Mouse (Mus musculus) midbrain, embryonic 10.5 days (tissue): ENCODE data around the gene Gmppa. TPM values are rescaled to one million over a fixed set of nuclear protein-coding genes. Genes with fewer than 3 reads are reported as not detected.

ENCODE experiments used
- DNase-seq: peaks from one replicate; pipeline ENCODE4 v3.0.0-alpha.2; 2017; ENCODE audit warnings: low spot score
- H3K27ac ChIP-seq: fragments of 300-500 bp; sonication (generic); replicated peaks from 2 replicates; pipeline ENCODE4 v1.5.1; 2016; ENCODE audit warnings: mild to moderate bottlenecking
- H3K27me3 ChIP-seq: fragments of 300-500 bp; sonication (generic); 2 replicates; pipeline ENCODE4 v1.6.1; 2016; ENCODE audit warnings: low read depth, mild to moderate bottlenecking; ENCODE audit not compliant: poor library complexity, severe bottlenecking
- H3K36me3 ChIP-seq: fragments of 300-500 bp; sonication (generic); 2 replicates; pipeline ENCODE4 v1.6.1; 2016; ENCODE audit warnings: mild to moderate bottlenecking, moderate library complexity
- H3K4me1 ChIP-seq: fragments of 300-500 bp; sonication (generic); 2 replicates; pipeline ENCODE4 v1.6.1; 2016
- H3K4me3 ChIP-seq: fragments of 300-500 bp; sonication (generic); 2 replicates; pipeline ENCODE4 v1.5.1; 2016; ENCODE audit warnings: mild to moderate bottlenecking, moderate library complexity
- H3K9me3 ChIP-seq: fragments of 300-500 bp; sonication (generic); replicated peaks from 2 replicates; pipeline ENCODE4 v1.6.1; 2016; ENCODE audit warnings: mild to moderate bottlenecking
- WGBS: fragments of 180-500 bp; shearing (Covaris S2); methylation state at CpG from one replicate; pipeline ENCODE4 v1.1.7; 2016; 5-methylcytosine and 5-hydroxymethylcytosine counted together
- polyA plus RNA-seq: library from polyadenylated mRNA; unstranded; fragments of >200 nt; fragmentation: Nextera tagmentation; extraction: Ambion mirVana; gene quantifications from 2 replicates; pipeline ENCODE4 v1.2.1, GENCODE M21; 2016

Gene Gmppa
- polyA plus RNA-seq, 1 experiment from 2014 or later, result 70.2 TPM

GRCm38 (mm10) chr1:75487040-75487404 is 51.3 kb downstream of the Gmppa start:
- DNase-seq, result peak; percentile 21
- H3K4me1 ChIP-seq, result peaks cover 29% of the 10 kb centered on the region
- peaks cover 100% of the 10 kb centered on the region for H3K27me3 ChIP-seq
- H3K36me3 ChIP-seq, result peaks cover 44% of the 10 kb centered on the region
- no peak overlapping the region for H3K27ac ChIP-seq
- 0% methylated on average over 13 of the region's 13 CpGs for WGBS
- H3K4me3 ChIP-seq, result peak overlapping the region; percentile 63
- H3K9me3 ChIP-seq, result no peaks in the 10 kb centered on the region

- peaks cover 100% of the 10 kb centered on the region for H3K27me3 ChIP-seq
- H3K36me3 ChIP-seq, result peaks cover 46% of the 10 kb centered on the region
- whole genome bisulfite sequencing, result under 1% methylated on average over 62 of the region's 62 CpGs
Observed at GRCm38 (mm10) chr1:75487405-75488161, 51.9 kb downstream of the Gmppa start.

GRCm38 (mm10) chr1:75490785-75491551 is 55.2 kb downstream of the Gmppa start:
- Histone ChIP-seq H3K27ac (no peak overlapping the region), H3K4me3 (no peak overlapping the region), H3K4me1 (peaks cover 36% of the 10 kb centered on the region), H3K36me3 (peaks cover 26% of the 10 kb centered on the region), H3K9me3 (no peaks in the 10 kb centered on the region), H3K27me3 (peaks cover 99% of the 10 kb centered on the region)
- 82% methylated on average over 34 of the region's 34 CpGs for WGBS
- no peak for DNase-seq

More at GRCm38 (mm10) chr1:75487405-75488161, 51.9 kb downstream of the Gmppa start:
- Histone ChIP-seq H3K4me3 (peak overlapping the region; percentile 63), H3K4me1 (peaks cover 33% of the 10 kb centered on the region), H3K27ac (no peak overlapping the region), H3K9me3 (no peaks in the 10 kb centered on the region)
- peak; percentile 82 for DNase-seq

- Histone ChIP-seq H3K36me3 (peaks cover 43% of the 10 kb centered on the region), H3K27me3 (peaks cover 84% of the 10 kb centered on the region)
Observed at GRCm38 (mm10) chr1:75492579-75493170, 56.9 kb downstream of the Gmppa start.

More at GRCm38 (mm10) chr1:75492579-75493170, 56.9 kb downstream of the Gmppa start:
- no peak overlapping the region for H3K27ac ChIP-seq
- no peak for DNase-seq
- H3K4me1 ChIP-seq, result peaks cover 20% of the 10 kb centered on the region
- no peaks in the 10 kb centered on the region for H3K9me3 ChIP-seq
- H3K4me3 ChIP-seq, result no peak overlapping the region
- WGBS, result 31% methylated on average over 24 of the region's 24 CpGs

Other genes starting within 250 kb of the Gmppa start
- gene Ankzf1, start 243.8 kb upstream of the Gmppa start, polyA plus RNA-seq, result 22.9 and 24.1 TPM in 2 replicates
- 18.8 and 25.4 TPM in 2 replicates for gene Atg9a, start 243.7 kb upstream of the Gmppa start, polyA plus RNA-seq
- gene Glb1l, start 225.1 kb upstream of the Gmppa start, polyA plus RNA-seq, result 14.8 and 16.0 TPM in 2 replicates
- gene Stk16, start 225.1 kb upstream of the Gmppa start, polyA plus RNA-seq, result 142 and 154 TPM in 2 replicates
- gene Tuba4a, start 216.1 kb upstream of the Gmppa start, polyA plus RNA-seq, result 9.0 and 10.0 TPM in 2 replicates
- gene A630095N17Rik, start 203.8 kb upstream of the Gmppa start, polyA plus RNA-seq, result not detected in 2 replicates
- 27.5 and 27.9 TPM in 2 replicates for gene Dnajb2, start 199.5 kb upstream of the Gmppa start, polyA plus RNA-seq
- 3.6 and 6.1 TPM in 2 replicates for gene Ptprn, start 171.4 kb upstream of the Gmppa start, polyA plus RNA-seq
- 7.2 and 16.2 TPM in 2 replicates for gene Resp18, start 157.5 kb upstream of the Gmppa start, polyA plus RNA-seq
- gene Dnpep, start 117.9 kb upstream of the Gmppa start, polyA plus RNA-seq, result 157 and 176 TPM in 2 replicates
- 1.1 and 2.8 TPM in 2 replicates for gene Des, start 75.6 kb upstream of the Gmppa start, polyA plus RNA-seq
- gene Speg, start 60.6 kb upstream of the Gmppa start, polyA plus RNA-seq, result 23.6 and 26.9 TPM in 2 replicates
- 6.1 and 17.7 TPM in 2 replicates for gene Asic4, start 14.5 kb downstream of the Gmppa start, polyA plus RNA-seq
- 24.4 and 25.2 TPM in 2 replicates for gene Chpf, start 43.4 kb downstream of the Gmppa start, polyA plus RNA-seq
- 9.9 and 17.4 TPM in 2 replicates for gene Tmem198, start 43.6 kb downstream of the Gmppa start, polyA plus RNA-seq
- gene Obsl1, start 70.5 kb downstream of the Gmppa start, polyA plus RNA-seq, result 35.2 and 35.7 TPM in 2 replicates
- gene Inha, start 71.1 kb downstream of the Gmppa start, polyA plus RNA-seq, result 1.7 and 2.7 TPM in 2 replicates
- 31.7 and 33.0 TPM in 2 replicates for gene Stk11ip, start 85.6 kb downstream of the Gmppa start, polyA plus RNA-seq
- 13.2 and 16.7 TPM in 2 replicates for gene Slc4a3, start 110.3 kb downstream of the Gmppa start, polyA plus RNA-seq